Mouse (Mus musculus) c-Kit-positive CD71-positive TER-119-negative erythroid progenitor cells, embryonic 14.5 days (primary cell): Measurements from ENCODE around the gene Rxfp4.

ENCODE experiments used
- DNase-seq: peaks from one replicate; pipeline ENCODE4 v3.0.0-alpha.2; 2013; ENCODE audit warnings: low read depth

The Rxfp4 gene

GRCm38 (mm10) chr3:88652846-88653515, at the start of gene Rxfp4:
Gene Rxfp4 (minus strand): TSS chr3:88653142.
- no peak for DNase-seq

- no peak for DNase-seq
Observed at GRCm38 (mm10) chr3:88701222-88701621, 48.3 kb upstream of the Rxfp4 start.

DNA sequence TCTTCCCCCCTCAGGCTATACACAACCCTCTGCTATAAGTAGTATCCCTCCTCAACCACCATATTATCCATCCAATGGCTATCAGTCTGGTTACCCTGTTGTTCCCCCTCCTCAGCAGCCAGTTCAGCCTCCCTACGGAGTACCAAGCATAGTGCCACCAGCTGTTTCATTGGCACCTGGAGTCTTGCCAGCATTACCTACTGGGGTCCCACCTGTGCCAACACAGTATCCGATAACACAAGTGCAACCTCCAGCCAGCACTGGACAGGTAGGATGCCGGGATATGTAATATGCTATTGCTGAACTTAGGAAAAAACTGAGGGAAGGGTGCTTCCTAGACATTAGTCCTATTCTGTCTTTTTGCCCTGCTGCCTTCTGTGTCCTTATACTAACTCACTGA, 47.3 kb upstream of the Rxfp4 start:
- no peak for DNase-seq

DNA sequence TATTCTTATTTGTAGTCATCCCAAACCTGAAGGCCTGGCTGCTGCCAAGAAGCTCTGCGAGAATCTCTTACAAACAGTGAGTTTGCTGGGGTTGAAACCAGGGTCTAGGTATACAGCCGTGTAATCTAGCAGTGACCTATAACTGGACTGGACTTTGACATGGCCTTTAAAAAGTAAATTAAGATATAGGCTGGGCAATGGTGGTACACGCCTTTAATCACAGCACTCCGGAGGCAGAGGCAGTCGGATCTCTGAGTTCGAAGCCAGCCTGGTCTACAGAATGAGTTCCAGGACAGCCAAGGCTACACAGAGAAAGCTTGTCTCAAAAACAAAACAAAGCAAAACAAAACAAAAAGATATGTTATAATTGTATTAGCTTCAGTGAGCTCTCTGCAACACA, 45.9 kb upstream of the Rxfp4 start:
- DNase-seq: no peak

DNA sequence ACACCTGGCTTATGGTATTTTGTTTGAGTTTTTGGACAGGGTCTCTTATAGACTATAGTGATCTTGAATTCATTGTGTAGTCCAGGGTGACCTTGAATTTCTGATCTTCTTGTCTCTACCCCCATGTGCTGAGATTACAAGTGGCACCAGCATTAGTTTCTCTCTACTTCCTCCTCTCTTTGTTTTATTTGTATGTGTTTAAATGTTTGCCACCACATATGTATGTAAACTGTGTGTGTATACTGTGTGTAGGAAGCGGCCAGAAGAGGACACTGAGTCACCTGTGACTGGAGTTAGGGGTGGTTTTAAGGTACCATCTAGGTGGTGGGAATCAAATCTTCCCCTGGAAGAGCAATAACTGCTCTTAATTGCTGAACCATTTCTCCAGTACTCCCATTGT, 45.1 kb upstream of the Rxfp4 start:
- DNase-seq: no peak

DNA sequence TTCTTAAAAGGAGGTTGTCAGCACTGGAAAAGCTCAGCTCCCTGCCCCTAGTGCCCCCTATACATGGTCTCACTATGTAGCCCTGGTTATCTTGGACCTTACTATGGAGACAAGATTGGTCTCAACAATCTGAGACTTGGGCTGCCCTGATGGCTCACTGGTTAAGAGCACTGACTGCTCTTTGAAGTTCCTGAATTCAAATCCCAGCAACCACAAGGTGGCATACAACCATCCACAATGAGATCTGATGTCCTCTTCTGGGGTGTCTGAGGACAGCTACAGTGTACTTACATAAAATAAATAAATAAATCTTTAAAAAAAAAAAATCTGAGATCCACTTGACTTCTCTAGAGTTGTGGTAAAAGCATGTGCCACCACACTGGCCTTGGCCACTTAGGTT, 42.6 kb upstream of the Rxfp4 start:
- no peak for DNase-seq

DNA sequence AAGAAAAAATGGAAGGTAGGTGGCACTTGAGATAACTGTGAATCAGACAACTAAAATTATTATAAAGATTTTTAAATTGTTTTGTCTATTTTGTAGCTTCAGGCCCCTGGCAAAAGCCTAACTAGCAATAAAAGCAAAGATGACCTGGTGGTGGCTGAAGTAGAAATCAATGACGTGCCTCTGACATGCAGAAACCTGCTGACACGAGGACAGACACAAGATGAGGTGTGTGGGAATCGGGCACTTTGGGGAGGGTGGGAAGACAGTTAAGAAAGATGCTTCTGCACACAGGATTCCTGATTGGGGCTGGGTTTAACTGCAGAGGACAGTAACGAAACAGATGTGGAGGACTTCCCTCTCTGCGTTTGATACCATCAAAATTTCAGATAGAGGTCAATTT, 36.1 kb upstream of the Rxfp4 start:
- DNase-seq: no peak

- DNase-seq: peak; percentile 31
Observed at GRCm38 (mm10) chr3:88686734-88687611, 34.0 kb upstream of the Rxfp4 start.

DNA sequence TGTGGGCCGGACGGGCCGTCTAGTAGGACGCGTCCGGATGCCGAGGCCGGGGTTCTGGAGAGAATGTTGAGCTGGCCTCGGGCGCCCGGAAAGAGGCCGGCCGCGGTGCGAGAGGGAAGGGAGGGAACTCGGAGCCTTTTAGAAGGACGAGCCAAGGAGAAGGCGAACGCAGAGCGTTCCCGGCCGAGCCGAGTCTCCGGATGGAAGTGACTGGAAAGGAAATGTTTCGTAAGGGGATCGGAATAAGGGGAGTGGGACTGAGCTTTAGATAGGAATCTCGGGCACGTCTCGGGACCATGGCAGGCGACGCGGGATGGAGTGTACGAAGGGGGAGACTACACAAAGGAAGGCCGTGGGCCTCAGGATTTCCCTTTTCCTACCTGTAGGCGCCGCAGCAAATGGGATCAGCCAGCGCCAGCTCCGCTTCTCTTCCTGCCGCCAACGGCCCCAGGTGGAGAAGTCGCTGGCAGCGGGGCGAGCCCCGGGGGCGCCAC, 33.1 kb upstream of the Rxfp4 start:
- DNase-seq: peak; percentile 25

DNA sequence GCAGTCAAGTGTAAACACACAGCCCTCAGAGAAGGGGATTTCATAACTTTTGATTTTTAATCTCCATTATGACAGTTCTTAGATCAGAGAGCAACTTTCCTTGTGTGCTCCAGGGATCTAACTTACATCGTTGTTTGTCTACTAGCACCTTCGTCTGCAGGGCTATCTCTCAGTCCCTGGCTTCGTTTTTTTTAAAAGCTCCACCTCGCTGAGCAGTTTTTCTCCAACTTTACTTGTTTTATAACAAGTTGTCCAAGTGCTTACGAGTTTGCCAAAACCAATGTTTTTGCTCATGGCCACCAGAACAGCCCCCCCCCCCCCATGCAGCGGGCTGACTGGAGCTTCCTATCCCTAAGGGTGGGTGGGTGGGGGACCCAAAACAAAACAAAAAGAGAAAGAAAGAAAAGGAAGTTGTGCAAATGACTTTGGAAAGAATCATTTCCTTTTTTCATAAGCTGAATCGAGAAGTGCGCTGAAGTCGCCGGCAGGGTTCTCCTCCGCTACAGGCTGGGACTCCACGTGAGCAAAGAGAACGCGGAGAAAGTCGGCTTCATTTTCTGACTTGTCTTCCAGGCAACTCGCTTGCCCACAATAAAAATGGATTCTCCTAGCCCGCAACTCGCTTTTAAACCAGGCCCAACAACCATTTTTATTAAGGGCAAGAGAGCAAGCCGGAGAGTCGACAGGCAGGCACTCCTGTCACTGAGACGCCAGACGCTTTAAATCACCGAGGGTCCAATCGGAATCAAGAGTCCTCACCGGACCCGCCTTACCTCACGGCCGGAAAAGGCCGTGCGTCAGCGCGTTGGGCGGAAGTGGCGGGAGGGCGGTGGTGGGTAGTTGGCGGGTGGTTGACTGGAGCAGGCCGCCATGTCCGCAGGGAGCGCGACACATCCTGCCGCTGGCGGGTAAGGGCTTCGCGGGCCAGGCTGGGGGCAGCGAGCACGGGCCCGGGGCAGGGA, 32.3 kb upstream of the Rxfp4 start, which contains the start of gene Khdc4:
Khdc4 (plus strand) TSS at position 824 of the 962 bp plus-strand sequence.
- DNase-seq: peak; percentile 97

DNA sequence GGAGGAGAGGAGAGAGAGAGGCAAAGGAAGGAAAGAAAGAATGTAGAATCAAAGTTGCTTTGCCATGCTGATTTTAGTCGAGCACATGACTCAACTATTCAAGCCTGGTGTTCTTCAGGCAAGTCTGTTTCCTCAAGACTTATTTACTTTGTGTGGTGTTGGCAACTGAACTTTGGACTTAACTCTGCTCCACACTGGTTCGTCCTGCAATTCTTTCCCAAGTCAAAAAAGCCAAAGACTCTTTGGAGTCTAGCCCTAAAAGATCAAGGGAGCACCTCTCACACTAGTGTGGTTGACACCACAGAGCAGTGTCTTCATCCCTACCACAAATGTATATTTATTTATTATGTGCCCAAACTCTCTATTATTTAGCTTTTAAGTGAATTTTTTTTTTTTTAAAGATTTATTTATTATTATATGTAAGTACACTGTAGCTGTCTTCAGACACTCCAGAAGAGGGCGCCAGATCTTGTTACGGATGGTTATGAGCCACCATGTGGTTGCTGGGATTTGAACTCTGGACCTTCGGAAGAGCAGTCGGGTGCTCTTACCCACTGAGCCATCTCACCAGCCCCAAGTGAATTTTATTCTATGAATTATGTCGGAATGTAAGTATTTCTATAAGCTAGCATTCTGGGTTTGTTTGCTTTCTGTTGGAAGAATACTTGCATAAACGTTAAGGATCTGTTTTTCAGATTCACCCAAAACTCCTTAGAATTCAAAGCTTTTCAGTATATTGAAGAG, 31.5 kb upstream of the Rxfp4 start:
- no peak for DNase-seq

- no peak for DNase-seq
Observed at GRCm38 (mm10) chr3:88683814-88684213, 30.9 kb upstream of the Rxfp4 start.

DNA sequence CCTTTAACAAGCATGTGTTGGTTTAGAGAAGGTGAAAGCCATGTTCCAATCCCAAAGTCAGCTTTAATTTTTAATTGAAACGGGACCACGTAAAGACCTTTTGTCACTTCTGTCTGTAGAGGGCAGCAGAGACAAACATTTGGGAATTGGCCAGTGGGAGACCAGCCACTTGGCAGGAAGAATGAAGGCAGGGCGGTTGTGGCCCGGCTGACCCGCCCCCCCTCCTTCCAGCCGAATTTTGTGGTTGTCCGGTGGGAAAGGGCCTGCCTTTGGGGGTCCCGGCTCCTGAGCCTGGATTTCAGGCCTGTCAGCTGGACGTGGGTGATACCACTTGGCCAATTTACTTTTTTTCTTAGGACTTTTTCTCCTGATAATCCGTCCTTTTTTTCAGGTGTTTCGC, 24.5 kb upstream of the Rxfp4 start:
- DNase-seq: peak; percentile 88

- no peak for DNase-seq
Observed at GRCm38 (mm10) chr3:88664095-88664494, 11.2 kb upstream of the Rxfp4 start.

DNA sequence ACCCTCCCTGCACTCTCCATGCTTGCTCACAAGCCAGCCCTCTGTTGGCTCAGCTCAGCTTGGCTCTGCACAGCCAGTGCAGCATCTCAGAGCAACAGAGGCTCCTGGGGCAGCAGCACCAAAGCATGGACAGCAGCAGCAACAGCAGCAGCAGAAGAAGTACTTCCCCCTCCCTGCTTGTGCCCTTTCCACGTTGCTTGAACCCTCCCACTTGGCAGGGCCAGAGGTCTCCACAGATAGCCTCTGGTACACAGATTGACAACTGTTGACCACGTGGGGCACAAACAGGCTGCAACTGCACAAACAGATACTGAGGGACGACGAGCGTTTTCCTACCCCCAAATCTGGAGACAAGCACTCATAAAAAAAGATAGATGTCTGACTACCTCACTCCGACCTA, 6.9 kb upstream of the Rxfp4 start:
- peak; percentile 19 for DNase-seq

- no peak for DNase-seq
Observed at GRCm38 (mm10) chr3:88658441-88659127, 5.6 kb upstream of the Rxfp4 start.

GRCm38 (mm10) chr3:88655619-88656018, 2.7 kb upstream of the Rxfp4 start:
- DNase-seq: no peak

DNA sequence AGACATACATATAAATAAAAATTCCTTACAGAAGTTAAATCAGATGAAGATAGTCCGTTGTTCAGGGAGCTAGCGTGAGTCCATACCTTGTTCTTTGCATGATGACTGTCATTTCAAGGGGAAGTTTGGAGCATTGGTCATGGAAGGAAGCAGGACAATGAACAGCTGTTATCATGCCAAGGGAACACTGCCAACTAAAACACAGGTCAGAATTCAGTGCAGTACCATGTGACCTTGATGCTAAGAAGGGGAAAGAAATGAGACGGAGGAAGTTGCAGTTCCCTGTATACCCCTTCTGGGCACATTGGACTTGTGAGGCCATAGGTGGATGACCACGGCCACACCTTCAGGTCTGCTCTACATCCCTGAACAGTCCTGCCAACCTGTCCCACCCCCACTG, 1.7 kb upstream of the Rxfp4 start:
- DNase-seq: no peak

DNA sequence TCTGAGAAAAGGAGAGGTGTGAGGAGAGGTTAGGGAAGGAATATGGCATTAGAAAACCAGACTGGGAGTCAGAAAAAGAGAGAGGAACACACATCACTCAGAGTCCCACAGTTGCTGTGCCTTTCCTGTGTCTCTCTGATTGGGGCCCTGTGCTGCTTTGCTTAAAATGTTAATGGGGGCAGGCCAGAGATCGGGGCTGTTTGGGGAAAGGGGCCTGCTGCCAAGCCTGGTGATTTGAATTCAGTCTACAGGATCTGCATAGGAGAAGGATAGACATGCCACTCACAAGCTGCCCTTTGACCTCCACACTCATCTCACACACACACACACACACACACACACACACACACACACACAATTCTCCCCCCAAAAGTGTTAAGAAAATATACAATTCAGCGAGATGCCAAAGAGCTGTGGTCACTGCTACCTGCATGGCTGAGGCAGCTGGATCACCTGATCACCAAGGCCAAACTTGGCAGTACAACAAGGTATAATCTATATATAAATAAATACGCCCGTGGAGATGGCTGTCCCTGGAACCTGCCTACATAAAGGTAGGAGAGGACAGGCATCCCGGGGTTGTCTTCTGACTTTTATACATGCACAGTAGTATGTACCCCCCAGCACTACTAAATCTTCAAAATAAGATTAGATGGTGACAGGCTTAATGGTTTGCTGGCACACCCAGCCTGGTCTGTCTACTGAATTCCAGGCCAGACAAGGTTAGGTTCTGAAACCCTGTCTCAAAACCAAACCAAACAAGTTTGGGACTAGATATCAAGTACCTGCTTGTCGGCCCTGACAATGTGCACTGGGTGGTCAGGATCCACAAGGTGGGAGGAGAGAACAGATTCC, 801 bp upstream of the Rxfp4 start:
- DNase-seq: no peak
